Mouse (Mus musculus) megakaryocyte-erythroid progenitor cell, adult 5-6 weeks (primary cell): Measurements from ENCODE around the gene Agbl1. TPM values are rescaled to one million over a fixed set of nuclear protein-coding genes. Genes with fewer than 3 reads are reported as not detected.

ENCODE experiments used
- ATAC-seq: replicated peaks from 2 replicates; pipeline ENCODE4 v1.8.0; 2016; ENCODE audit warnings: mild to moderate bottlenecking, inconsistent platforms; ENCODE audit not compliant: severe bottlenecking, poor library complexity, low FRiP score, low TSS enrichment
- total RNA-seq, 2 experiments: library from RNA; stranded (forward) in 1 of 2; stranded (reverse) in 1 of 2; fragments of 200-1000, 215-1000 nt in 1 of 2; fragments of >200 nt in 1 of 2; fragmentation: Nextera tagmentation in 1 of 2; gene quantifications; 2 replicates each; pipeline ENCODE4 v1.2.3; 2014 to 2017

Agbl1 gene
- total RNA-seq, 2 experiments from 2014 or later: not detected

DNA sequence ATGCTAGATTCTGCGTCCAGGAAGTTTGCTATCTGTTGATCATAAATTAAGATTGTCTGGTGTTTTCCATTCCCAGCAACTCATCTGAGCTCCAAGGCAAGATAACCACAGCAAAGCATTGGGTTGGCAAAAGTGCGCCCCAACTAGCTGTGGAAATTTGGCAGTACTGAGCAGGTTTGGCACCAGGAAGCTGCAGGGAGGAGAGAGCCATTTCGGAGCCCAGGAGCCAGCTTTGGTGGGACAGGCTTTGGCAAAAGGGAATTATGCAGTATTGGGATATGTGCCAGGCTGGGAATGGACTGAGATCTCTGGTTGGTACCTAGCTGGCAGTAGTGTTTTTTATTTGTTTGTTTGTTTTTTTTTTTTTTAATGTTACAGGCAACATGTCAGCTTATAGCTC is 612.5 kb downstream of the Agbl1 start:
- ATAC-seq: no peak

DNA sequence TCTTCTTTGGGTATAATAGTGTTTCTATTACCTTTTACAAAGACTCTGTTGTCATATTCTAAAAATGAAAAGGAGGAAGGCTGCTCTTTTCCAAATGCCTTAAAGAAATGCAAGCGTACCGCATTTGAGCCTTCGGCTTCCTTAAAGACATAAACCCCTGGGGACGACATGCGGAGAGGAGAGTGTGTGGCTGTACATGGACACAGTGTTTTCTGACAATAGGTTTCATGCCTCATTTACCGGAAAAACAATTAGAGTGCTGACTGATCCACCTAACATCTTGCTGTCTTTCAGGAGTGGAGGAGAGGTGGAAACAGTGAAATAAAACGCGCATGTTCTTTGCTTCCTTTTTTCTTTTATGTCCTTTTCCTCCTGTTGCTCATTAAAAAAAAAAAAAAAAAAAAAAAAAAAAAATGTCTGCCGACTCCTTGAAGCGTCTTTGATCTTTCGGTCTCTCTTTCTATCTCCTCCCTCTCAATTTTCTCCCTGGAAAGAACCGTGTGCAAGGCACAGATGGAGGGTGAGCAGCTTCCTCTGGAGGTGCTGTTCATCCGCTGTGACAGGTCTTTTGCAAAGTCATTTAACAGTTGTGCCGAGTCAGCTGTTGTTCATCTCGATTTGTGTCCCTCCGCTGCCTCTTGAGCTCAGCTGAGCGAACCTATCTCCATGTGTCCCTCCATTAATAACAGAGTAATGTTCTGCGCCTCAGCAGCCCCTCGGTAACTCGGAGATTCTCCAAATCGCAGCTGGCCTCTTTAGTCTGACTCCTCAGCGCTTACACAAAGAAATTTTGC is 659.9 kb downstream of the Agbl1 start:
- no peak for ATAC-seq

- no peak for ATAC-seq
These were observed 674.4 kb downstream of the Agbl1 start for GRCm38 (mm10) chr7:76904096-76904495.

GRCm38 (mm10) chr7:76911672-76912071 is 682.0 kb downstream of the Agbl1 start:
- ATAC-seq: no peak

DNA sequence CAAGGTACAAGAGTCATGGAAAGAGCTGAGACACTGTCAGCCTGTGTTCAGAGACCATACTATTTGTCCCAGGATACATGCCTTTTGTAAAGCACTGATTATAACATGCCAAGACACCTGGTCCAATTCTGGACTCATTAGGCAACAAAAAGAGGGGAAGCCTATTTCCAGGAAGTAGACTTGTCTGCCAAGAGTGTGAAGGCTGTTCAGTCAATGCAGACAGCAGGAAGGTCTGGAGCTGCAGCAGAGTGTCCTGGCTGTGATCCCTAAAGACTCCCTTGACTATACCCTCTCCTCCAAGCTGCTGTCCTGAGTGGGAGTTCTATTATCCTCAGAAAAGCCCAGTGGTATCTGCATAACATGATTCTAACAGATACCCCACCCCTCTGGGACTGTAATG is 689.2 kb downstream of the Agbl1 start:
- ATAC-seq: no peak

DNA sequence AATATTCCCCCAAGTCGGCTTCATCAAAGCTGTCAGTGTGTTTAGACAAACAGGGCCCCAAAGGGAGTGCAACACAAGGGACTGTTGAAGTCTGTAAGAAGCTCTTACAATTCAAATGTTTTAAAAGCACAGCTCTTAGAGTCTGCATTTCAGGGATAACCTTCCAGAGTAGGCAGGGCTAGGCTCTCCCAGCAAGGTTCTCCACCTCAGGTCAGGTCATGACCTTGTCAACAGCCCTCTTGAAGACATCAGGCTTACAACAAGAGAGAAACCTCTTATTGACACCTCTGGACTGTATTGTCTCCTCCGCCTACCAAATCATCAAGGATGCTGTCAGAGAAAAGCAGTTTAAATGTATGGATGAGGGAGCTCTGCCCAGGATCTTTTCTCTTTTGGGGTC is 692.0 kb downstream of the Agbl1 start:
- no peak for ATAC-seq

GRCm38 (mm10) chr7:76935219-76935618 is 705.5 kb downstream of the Agbl1 start:
- ATAC-seq: no peak

- peak; percentile 78 for ATAC-seq
These were observed 711.8 kb downstream of the Agbl1 start for GRCm38 (mm10) chr7:76941531-76941930.

DNA sequence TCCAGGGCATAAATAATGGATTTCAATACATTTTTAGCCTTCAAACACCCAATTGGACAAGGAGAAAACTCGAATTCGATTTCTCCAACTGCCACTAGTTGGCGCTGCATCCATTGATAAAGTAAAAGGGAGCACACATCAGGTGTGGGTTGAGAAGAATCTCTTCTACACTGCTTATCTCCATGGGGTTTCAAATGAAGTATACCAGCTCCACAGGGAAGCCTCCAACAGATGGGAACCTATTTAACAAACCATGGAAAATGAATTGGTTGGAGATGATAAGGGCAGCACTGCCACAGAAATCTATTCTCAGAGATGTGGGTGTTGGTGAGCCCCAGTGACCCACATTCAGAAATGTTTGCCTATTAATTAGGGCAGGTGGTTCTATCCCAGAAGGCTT is 741.6 kb downstream of the Agbl1 start:
- ATAC-seq: no peak

DNA sequence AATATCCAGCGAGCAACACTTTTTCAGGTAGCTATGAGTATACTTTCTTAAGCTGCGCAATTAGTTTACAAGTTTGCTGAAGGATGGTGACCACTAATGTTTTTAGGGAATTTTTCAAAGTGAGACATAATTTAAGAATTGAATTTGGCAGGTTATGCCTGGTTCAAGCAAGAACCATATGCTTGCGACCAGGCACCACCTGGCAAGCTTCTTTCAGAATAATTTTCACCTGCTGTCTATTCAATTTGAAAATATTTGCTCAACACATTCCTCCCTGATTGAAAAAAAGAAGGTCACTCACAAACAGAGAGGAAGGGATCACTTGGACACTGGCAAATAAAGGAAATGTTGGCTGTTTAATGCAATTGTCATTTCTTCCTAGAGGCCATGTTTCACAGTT is 779.9 kb downstream of the Agbl1 start:
- no peak for ATAC-seq

DNA sequence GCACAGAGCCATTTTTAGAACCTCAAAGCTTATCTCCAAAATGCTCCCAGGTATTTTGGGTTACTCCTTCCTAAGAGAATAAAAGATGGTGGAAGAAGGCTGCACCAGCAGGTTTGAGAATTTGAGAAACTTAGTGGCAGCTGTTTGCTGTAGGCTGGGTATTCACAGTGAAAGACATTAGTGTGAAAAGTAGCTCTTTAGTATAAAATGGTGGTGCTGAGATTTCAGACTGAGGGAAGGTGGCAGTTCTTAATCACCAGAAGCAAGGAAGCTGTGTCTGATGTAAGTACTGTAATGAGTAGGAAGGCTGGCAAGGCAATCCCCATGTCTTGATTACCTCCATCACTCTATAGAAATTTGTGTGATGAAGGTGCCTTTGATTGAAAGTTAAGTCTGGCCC is 799.3 kb downstream of the Agbl1 start:
- no peak for ATAC-seq

GRCm38 (mm10) chr7:77076033-77076432 is 846.3 kb downstream of the Agbl1 start:
- ATAC-seq: no peak

GRCm38 (mm10) chr7:77087266-77087665 is 857.6 kb downstream of the Agbl1 start:
- no peak for ATAC-seq

- no peak for ATAC-seq
These were observed 865.5 kb downstream of the Agbl1 start for GRCm38 (mm10) chr7:77095153-77095552.

DNA sequence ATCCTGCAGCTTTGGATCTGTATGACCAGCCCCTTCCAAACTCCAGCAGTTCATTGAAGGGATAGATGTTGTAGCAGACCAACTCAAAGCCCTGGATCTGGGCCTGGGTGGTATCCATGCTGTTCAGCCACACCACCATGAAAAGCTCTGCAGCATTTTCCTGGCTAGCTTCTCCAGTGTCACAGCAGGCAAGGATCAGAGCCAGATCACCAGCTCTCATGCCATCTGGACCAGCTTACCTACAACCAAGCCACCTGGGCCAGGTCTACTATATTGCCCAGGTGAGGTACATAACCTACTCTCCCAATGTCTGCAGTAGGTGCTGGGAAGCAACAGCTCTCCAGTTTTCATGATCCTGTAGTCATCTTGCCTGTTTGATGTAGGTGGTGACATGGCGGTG is 884.3 kb downstream of the Agbl1 start:
- no peak for ATAC-seq

DNA sequence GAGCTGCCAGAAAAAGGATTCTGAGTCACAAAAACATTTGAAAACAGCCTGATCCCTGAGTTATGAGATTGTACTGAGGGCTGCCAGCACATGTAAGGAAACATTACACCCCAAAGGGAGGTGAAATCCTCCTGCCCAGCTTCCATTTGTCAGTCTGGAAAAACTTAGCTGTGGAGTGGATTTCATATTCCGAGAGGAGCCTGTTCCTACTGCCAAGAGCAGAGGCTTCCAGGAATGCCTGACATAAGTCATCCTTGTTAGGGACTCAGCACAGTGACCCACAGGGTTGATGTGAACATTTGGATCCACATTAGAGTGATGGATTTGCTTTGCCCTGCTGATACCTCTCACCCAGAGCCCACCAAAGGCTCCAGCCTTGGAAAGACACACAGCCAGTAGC is 899.4 kb downstream of the Agbl1 start:
- no peak for ATAC-seq

DNA sequence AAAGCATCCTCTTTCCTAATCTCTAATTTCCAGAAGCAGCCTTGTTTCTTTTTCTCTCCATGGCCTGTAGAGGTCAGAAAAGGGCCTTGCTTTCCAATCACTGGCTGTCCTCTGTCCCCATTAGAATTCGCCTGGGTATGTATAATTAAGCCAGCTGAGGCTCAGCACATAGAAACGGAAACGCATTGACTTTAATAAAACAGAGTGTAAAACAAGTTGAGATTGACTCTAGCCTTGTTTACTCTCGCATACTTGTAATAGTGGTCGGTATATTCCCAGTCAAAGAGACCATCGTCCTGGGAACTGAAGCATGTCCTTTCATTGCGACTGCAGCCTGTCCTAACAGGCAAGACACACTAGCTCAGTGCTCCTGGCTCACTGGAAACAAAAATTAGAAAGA is 902.3 kb downstream of the Agbl1 start:
- peak; percentile 78; the same call in 1 of the 2 replicates for ATAC-seq

DNA sequence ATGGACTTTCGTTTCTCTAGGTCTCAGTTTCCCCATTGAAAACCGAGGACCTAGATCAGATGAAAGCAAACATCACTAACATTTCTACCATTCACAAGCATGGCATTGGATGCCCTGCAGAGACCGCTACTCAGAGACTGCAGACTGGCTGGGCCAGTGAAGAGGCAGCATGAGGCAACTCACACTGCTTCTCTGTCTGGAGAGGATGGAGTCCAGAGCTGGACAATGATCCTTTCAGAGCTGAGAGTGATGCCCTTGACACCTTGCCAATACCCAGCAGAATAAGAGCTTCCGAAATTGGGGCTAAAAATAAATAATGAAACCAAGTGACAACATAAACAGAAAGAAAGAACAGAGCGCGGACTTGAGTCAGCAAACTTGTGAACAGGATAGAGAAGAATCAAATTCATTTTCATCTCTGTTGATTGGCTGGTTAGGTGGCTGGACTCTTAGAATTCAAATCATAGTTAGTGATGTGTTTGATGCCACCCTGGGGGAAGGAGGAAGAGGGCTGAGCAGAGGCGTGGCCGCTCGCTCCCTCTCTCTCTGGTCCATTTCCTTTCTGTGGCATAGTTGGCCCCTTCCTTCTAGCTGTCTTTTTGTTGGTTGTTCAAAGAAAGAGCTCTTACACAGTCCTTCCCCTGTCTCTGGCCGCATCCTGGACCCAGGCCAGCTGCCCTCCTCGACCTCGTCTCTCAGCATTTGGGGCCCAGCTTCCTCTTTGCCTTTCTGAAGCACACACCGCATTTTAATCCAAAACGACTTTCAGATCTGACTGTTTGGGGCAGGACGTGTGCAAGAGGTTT is 903.1 kb downstream of the Agbl1 start:
- peak; percentile 63 for ATAC-seq

GRCm38 (mm10) chr7:77134860-77135259 is 905.2 kb downstream of the Agbl1 start:
- no peak for ATAC-seq

GRCm38 (mm10) chr7:77138707-77139106 is 909.0 kb downstream of the Agbl1 start:
- no peak for ATAC-seq

DNA sequence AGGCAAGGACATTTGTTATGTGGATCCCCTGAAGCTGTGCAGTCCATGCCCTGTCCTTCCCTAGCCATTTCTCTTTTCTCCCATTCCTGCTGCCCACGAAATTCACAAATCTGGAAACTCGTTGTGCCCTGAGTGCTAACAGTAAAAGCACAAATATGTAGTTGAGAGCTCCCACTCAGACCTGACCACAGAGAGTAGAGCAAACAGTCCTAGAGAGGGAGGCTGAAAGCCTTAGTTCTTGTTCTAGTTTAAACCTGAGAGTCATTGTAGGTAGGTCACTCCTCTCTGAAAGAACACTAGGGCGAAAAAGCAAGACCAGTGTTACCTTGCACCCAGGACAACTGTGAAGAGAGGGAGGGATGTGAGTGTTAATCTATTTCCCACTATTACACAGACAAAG is 917.8 kb downstream of the Agbl1 start:
- no peak for ATAC-seq
